Mouse (Mus musculus): ENCODE data around the gene C1qtnf7. TPM values are rescaled to one million over a fixed set of nuclear protein-coding genes. Genes with fewer than 3 reads are reported as not detected.

Gene C1qtnf7
- polyA plus RNA-seq, 1 experiment from 2014 or later: 0.12 TPM

DNA sequence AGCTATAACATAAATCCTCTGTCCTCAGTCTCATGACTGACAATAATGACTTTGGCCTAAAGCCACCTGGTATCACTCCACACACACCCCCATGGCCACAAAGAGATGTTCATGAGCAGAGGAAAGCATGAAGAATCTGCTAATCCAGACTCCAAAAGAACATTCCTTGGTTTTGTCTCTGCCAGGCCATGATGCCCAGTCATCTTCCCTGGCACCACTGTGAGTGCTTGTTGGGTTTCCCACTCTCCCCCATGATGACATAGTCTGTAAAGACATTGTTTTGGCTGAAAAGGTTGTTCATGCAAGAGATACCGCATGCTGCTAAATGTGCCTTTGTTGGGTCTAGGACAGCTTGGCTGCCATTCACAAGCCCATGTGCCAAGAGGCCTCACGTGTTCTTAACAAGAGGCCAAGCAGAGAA lies 75.0 kb downstream of the C1qtnf7 start:
- Histone ChIP-seq H3K36me3 (no peaks in the 10 kb centered on the region), H3K4me1 (peaks cover 4% of the 10 kb centered on the region), H3K27me3 (ENCODE audit: low read depth, poor library complexity, severe bottlenecking) (no peaks in the 10 kb centered on the region), H3K4me3 (no peak overlapping the region), H3K27ac (replicated peaks) (no peak overlapping the region), H3K9me3 (replicated peaks) (no peaks in the 10 kb centered on the region)
- DNase-seq (ENCODE audit: low spot score): no peak
- 89% methylated on average over 2 of the region's 2 CpGs for WGBS

DNA sequence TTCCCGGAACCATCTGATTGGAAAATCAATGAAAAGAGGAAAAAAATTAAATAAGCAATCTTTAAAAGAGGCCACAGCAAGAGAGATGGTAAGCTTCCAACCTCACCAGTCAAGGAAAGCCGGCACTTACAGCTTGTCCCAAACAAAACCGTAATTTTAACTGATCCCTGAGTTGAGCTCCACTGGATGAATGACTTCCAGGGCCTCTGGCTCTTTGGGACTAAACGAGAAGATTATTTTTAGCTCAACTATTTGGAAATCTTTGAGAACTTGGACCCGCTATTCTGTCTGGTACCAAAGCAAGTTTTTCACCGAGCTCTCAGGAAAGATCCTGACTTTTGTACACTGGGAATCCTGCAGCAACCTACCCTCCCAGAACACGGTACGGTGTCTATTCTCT lies 86.3 kb downstream of the C1qtnf7 start:
- WGBS: 91% methylated on average over 8 of the region's 8 CpGs
- Histone ChIP-seq H3K9me3 (replicated peaks) (no peaks in the 10 kb centered on the region), H3K27ac (replicated peaks) (no peak overlapping the region), H3K27me3 (ENCODE audit: low read depth, poor library complexity, severe bottlenecking) (no peaks in the 10 kb centered on the region), H3K4me3 (no peak overlapping the region), H3K4me1 (no peaks in the 10 kb centered on the region), H3K36me3 (no peaks in the 10 kb centered on the region)
- DNase-seq (ENCODE audit: low spot score): no peak

DNA sequence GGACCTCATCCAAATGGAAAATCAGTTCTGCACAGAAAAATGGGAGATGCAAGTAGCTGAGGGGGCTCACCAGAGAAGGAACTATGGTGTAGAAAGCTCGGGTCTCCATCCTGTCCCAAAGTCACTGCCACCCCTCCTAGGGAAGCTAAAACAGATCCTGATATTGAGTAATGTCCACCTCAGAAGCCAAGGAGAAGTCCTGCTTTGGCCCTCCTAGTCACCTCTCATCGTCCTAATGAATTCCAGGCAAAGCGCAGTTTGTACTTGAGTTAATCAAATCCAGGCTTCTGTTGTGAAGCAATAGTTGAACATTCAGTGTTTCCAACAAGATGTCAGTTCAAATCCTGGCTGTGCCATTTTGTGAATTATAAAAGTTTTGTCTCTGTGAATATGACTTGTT lies 87.2 kb downstream of the C1qtnf7 start:
- Histone ChIP-seq H3K9me3 (replicated peaks) (no peaks in the 10 kb centered on the region), H3K4me3 (no peak overlapping the region), H3K4me1 (no peaks in the 10 kb centered on the region), H3K27me3 (ENCODE audit: low read depth, poor library complexity, severe bottlenecking) (no peaks in the 10 kb centered on the region), H3K36me3 (no peaks in the 10 kb centered on the region), H3K27ac (replicated peaks) (no peak overlapping the region)
- WGBS: 84% methylated on average over 3 of the region's 3 CpGs
- DNase-seq (ENCODE audit: low spot score): no peak

DNA sequence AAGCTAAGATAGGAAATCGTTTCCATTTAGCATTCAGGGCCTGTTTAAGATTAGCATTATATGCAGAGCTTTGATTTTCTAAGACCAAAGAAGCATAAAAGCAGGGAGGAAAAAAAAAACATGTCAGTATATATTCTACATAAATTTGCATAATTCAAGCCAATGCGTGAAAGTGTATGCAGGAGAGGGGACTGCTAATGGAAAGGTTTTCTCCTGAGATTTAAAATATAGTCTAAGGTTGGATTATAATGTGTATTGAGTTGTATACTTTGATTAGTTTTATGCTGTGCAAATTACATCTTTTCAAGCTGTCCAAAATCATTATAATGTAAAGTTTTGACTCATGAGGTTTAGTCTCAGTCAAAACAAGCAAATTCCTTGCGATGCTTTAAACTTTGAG lies 88.2 kb downstream of the C1qtnf7 start:
- 87% methylated on average over 3 of the region's 3 CpGs for WGBS

DNA sequence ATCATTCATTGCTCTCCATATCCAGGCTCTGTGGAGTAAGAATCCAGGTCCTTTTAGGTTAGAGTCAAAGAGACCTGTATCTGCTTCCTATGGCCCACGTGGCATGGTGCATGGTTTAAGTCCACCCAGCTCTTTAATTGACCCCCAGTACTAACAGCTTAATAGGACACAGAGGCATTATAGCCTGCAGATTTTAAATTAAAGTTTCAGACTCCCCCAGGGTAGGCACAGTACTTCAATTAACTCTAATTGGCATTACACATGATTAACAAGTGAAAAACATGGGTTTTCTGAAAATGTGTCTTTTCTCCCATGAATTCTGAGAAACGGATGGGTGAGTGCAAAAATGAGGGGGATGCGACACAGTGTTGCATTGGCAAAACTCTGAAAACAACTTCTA lies 92.7 kb downstream of the C1qtnf7 start:
- no peak for DNase-seq (ENCODE audit: low spot score)
- Histone ChIP-seq H3K36me3 (no peaks in the 10 kb centered on the region), H3K27ac (replicated peaks) (no peak overlapping the region), H3K27me3 (ENCODE audit: low read depth, poor library complexity, severe bottlenecking) (no peaks in the 10 kb centered on the region), H3K4me1 (no peaks in the 10 kb centered on the region), H3K9me3 (replicated peaks) (no peaks in the 10 kb centered on the region), H3K4me3 (no peak overlapping the region)
- 82% methylated on average over 3 of the region's 3 CpGs for WGBS

More for the DNA sequence above, 88.2 kb downstream of the C1qtnf7 start:
- H3K27ac ChIP-seq (replicated peaks): no peak overlapping the region
- H3K4me1 ChIP-seq: no peaks in the 10 kb centered on the region
- no peaks in the 10 kb centered on the region for H3K27me3 ChIP-seq (ENCODE audit: low read depth, poor library complexity, severe bottlenecking)
- H3K9me3 ChIP-seq (replicated peaks): no peaks in the 10 kb centered on the region
- no peaks in the 10 kb centered on the region for H3K36me3 ChIP-seq
- H3K4me3 ChIP-seq: no peak overlapping the region
- no peak for DNase-seq (ENCODE audit: low spot score)

DNA sequence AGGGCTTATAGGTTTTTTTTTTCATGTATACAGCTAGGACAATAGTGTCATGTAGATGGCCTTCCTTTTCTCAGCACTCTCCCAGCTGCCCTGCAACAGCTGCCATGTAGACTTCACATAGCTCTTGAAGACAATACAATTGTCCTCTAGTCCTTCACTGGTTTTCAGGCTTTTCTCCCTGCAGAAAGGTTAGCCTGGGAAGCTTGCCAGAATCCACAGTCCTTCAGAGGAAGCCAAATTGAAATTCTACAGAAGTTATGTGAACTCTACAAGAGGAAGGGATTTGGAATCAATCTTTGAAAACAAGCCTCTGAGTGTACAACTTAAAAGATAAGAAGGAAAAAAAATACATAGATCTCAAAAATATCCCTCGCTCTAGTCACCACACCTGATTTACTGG lies 94.4 kb downstream of the C1qtnf7 start:
- no peaks in the 10 kb centered on the region for H3K9me3 ChIP-seq (replicated peaks)
- H3K27me3 ChIP-seq (ENCODE audit: low read depth, poor library complexity, severe bottlenecking): no peaks in the 10 kb centered on the region
- no peak overlapping the region for H3K4me3 ChIP-seq
- H3K4me1 ChIP-seq: no peaks in the 10 kb centered on the region
- H3K36me3 ChIP-seq: no peaks in the 10 kb centered on the region
- no peak overlapping the region for H3K27ac ChIP-seq (replicated peaks)
- 91% methylated on average over 1 of the region's 1 CpGs for WGBS
- no peak for DNase-seq (ENCODE audit: low spot score)

GRCm38 (mm10) chr5:43621575-43622299 lies 106.4 kb downstream of the C1qtnf7 start:
- Histone ChIP-seq H3K27me3 (ENCODE audit: low read depth, poor library complexity, severe bottlenecking) (no peaks in the 10 kb centered on the region), H3K36me3 (no peaks in the 10 kb centered on the region), H3K4me1 (no peaks in the 10 kb centered on the region), H3K27ac (replicated peaks) (no peak overlapping the region), H3K4me3 (no peak overlapping the region), H3K9me3 (replicated peaks) (no peaks in the 10 kb centered on the region)
- WGBS: 80% methylated on average over 7 of the region's 7 CpGs
- no peak for DNase-seq (ENCODE audit: low spot score)

GRCm38 (mm10) chr5:43625407-43625806 lies 110.1 kb downstream of the C1qtnf7 start:
- Histone ChIP-seq H3K4me3 (no peak overlapping the region), H3K27ac (replicated peaks) (no peak overlapping the region), H3K9me3 (replicated peaks) (no peaks in the 10 kb centered on the region), H3K36me3 (no peaks in the 10 kb centered on the region), H3K27me3 (ENCODE audit: low read depth, poor library complexity, severe bottlenecking) (no peaks in the 10 kb centered on the region), H3K4me1 (no peaks in the 10 kb centered on the region)
- DNase-seq (ENCODE audit: low spot score): no peak
- WGBS: 88% methylated on average over 4 of the region's 4 CpGs

GRCm38 (mm10) chr5:43634071-43634601 lies 118.8 kb downstream of the C1qtnf7 start:
- Histone ChIP-seq H3K36me3 (no peaks in the 10 kb centered on the region), H3K27ac (replicated peaks) (no peak overlapping the region), H3K4me3 (no peak overlapping the region), H3K27me3 (ENCODE audit: low read depth, poor library complexity, severe bottlenecking) (no peaks in the 10 kb centered on the region), H3K4me1 (no peaks in the 10 kb centered on the region), H3K9me3 (replicated peaks) (no peaks in the 10 kb centered on the region)
- DNase-seq (ENCODE audit: low spot score): no peak
- 87% methylated on average over 5 of the region's 5 CpGs for WGBS

DNA sequence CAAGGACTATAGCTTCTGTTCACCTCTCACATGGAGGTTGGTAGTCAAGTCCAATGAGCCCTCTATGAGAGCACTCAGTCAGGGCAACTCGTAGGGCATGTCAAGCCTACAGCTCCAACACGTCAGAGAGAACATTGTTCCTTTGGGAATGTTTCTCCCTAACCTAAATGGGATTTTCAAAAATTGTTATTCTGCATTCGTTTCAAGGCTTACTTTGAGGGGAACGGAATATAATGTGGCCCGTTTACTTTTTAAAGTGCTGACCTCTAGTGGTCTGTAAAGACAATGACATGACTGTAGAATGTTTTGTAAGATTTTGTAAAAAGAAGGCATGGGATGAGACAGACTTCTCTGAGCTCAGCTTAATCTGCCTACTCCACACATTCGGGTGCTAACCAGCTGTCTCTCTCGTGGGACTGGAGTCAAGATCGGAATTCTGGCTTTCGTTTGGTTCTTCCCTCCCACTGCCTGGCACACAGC lies 119.3 kb downstream of the C1qtnf7 start:
- Histone ChIP-seq H3K4me1 (no peaks in the 10 kb centered on the region), H3K27ac (replicated peaks) (no peak overlapping the region), H3K4me3 (no peak overlapping the region), H3K9me3 (replicated peaks) (no peaks in the 10 kb centered on the region), H3K36me3 (no peaks in the 10 kb centered on the region), H3K27me3 (ENCODE audit: low read depth, poor library complexity, severe bottlenecking) (no peaks in the 10 kb centered on the region)
- 47% methylated on average over 9 of the region's 9 CpGs for WGBS
- DNase-seq (ENCODE audit: low spot score): no peak

DNA sequence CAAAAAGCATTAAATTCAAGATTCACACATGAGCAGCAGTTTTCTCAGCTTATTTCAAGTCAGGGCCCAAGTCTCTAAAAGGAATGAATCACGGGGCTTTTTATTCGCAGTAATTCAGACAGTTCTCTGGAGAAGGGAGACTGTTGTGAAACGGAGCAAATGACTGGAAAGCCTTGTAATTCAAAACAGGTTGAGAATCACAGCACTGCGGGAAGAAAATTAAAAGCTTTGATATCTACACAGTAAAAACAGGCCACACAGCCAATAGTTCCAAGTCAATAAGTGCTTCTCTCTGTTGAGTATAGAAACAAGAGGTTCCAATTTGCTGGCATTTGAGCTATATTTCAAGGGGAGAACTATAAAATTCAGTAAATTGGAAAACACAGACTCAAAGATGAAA lies 129.7 kb downstream of the C1qtnf7 start:
- 70% methylated on average over 4 of the region's 4 CpGs for WGBS
- no peaks in the 10 kb centered on the region for H3K27me3 ChIP-seq (ENCODE audit: low read depth, poor library complexity, severe bottlenecking)
- no peaks in the 10 kb centered on the region for H3K4me1 ChIP-seq
- no peaks in the 10 kb centered on the region for H3K36me3 ChIP-seq
- DNase-seq (ENCODE audit: low spot score): no peak
- H3K4me3 ChIP-seq: no peak overlapping the region
- H3K27ac ChIP-seq (replicated peaks): no peak overlapping the region
- H3K9me3 ChIP-seq (replicated peaks): no peaks in the 10 kb centered on the region

DNA sequence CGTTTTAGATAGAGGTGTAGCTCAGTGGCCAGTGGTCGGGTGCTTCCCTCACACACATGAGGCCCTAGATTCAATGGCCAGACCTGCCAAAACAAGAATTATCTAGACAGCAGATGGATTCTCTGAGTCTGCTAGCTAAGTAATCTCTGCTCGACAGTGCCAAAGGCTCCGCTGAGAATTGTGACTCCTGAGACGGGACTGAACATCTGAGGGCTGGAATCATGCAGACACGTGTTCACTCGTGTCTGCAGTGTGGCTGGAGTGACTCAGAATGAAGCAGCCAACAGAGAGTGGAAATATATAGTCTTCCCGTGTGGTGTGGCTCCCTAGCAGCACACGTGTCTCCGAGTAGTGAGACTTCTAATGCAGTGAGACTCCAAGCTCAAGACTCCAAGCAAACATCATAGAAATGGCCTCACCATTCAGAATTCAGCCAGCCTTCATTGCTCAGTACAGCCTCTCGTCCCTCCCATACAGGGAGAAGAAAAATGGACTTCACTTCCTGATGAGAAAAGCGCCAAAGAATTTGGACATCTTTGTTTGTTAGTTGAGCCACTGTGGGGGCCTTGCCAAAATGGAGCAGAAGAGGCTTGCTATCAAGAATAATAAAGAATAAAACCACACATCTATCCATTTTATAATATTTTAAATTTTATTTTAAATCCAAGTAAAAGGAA lies 131.9 kb downstream of the C1qtnf7 start:
- Histone ChIP-seq H3K27ac (replicated peaks) (no peak overlapping the region), H3K36me3 (no peaks in the 10 kb centered on the region), H3K4me3 (no peak overlapping the region), H3K9me3 (replicated peaks) (no peaks in the 10 kb centered on the region), H3K27me3 (ENCODE audit: low read depth, poor library complexity, severe bottlenecking) (no peaks in the 10 kb centered on the region), H3K4me1 (no peaks in the 10 kb centered on the region)
- WGBS: 88% methylated on average over 12 of the region's 12 CpGs
- no peak for DNase-seq (ENCODE audit: low spot score)

DNA sequence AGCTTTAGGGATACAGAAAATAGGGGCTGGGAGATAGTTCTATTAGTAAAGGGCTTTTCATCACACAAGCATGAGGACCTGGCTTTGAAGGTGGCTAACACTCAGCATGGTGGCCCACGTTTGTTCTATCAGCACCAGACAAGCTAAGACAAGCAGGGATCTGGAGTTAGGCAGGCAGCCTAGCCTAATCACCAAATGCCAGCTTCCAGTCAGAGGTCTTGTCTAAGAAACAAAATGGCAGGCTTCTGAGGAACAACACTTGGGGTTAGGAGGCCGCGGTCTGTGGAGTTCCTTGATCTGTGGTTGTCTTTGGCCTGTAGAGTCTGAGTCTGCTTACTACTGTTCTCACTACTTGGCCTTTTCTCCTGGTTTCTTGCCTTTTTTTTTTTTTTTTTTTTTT lies 146.2 kb downstream of the C1qtnf7 start:
- Histone ChIP-seq H3K4me3 (no peak overlapping the region), H3K27me3 (ENCODE audit: low read depth, poor library complexity, severe bottlenecking) (no peaks in the 10 kb centered on the region), H3K9me3 (replicated peaks) (no peaks in the 10 kb centered on the region), H3K27ac (replicated peaks) (peak overlapping the region; percentile 91), H3K36me3 (no peaks in the 10 kb centered on the region), H3K4me1 (peaks cover 41% of the 10 kb centered on the region)
- WGBS: 86% methylated on average over 3 of the region's 3 CpGs
- DNase-seq (ENCODE audit: low spot score): no peak
